In the genomic region with DNA sequence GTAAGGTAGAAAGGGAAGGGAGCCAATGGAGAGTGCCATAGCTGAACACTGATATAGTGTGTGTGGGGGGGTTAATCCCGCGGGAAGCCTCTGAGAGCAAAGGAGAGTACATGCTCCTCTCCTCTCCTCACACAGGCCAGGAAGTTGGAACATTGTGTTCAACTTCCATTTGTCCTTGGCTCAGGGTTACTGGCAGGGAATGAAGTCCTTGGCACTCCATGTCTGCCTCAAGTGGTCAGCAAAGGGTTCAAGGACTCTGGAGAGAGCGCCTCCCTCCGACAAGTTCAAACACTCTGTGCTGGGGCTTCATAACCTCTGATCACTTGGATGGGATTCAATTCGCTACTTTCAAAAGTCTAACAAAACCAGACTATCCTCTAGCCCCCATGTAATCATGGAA, we compare ENCODE assay signal across 21 mouse cellular contexts.
DNase-seq lines count a peak whose midpoint lies in the region; ATAC-seq and TF ChIP-seq lines count a peak whose summit lies in the region.
"Had no signal": no experiment of that assay in that cellular context is flagged by ENCODE, and none has a peak within 500 bp of the region (broad histone marks: within the 10 kb centered on the region; RNA-seq: fewer than 3 reads in every experiment).

No protein-coding gene starts in this region.

- intact Hi-C loops in heart, postnatal 14 days (cut with DNase I): no loop called here

- 75% methylated on average over 5 of the region's 5 CpGs for WGBS in intestine, postnatal 0 days

- no peak overlapping the region for H3K4me2 ChIP-seq in intestine, postnatal 0 days (replicated peaks; ENCODE audit: low read depth)
- H3K4me2 ChIP-seq: embryonic facial prominence, embryonic 15.5 days; forebrain, embryonic 13.5 days; heart, embryonic 15.5 days; hindbrain, embryonic 13.5 days; liver, embryonic 12.5 days; stomach, embryonic 15.5 days had no signal

- H3K9ac ChIP-seq in intestine, postnatal 0 days (ENCODE audit: low read depth, low read length): no peak overlapping the region
- H3K9ac ChIP-seq: embryonic facial prominence, embryonic 15.5 days; forebrain, embryonic 13.5 days; heart, embryonic 15.5 days; hindbrain, embryonic 13.5 days; liver, embryonic 12.5 days; stomach, embryonic 15.5 days had no signal

- H3K4me3 ChIP-seq in intestine, postnatal 0 days (ENCODE audit: low read depth, low read length): no peak overlapping the region
- H3K4me3 ChIP-seq: embryonic facial prominence, embryonic 15.5 days; forebrain, embryonic 13.5 days; heart, embryonic 15.5 days; hindbrain, embryonic 13.5 days; liver, embryonic 12.5 days; stomach, embryonic 15.5 days had no signal

- TF ChIP-seq CTCF in intestine, postnatal 0 days (IDR thresholded peaks at IDR 0.05; ENCODE audit: low read depth): no peak

- no peak overlapping the region for H3K27ac ChIP-seq in intestine, postnatal 0 days (ENCODE audit: low read depth, low read length)
- H3K27ac ChIP-seq: embryonic facial prominence, embryonic 15.5 days; forebrain, embryonic 13.5 days; heart, embryonic 15.5 days; hindbrain, embryonic 13.5 days; liver, embryonic 12.5 days; stomach, embryonic 15.5 days had no signal

- no peak for ATAC-seq in intestine, postnatal 0 days
- no peak for ATAC-seq in erythroblast, adult 5-6 weeks (replicated peaks; ENCODE audit: low FRiP score, poor library complexity, severe bottlenecking)
- ATAC-seq: activated CD4-positive, CD25-positive, alpha-beta regulatory T cell, adult 4 months; liver, embryonic 12.5 days; midbrain, embryonic 16.5 days had no signal

- no peaks in the 10 kb centered on the region for H3K9me3 ChIP-seq in intestine, postnatal 0 days (ENCODE audit: control insufficient read depth)
- H3K9me3 ChIP-seq: embryonic facial prominence, embryonic 15.5 days; forebrain, embryonic 13.5 days; heart, embryonic 15.5 days; hindbrain, embryonic 13.5 days; liver, embryonic 12.5 days; stomach, embryonic 15.5 days had no signal

- H3K36me3 ChIP-seq in intestine, postnatal 0 days (ENCODE audit: control insufficient read depth, insufficient read depth): no peaks in the 10 kb centered on the region
- H3K36me3 ChIP-seq: embryonic facial prominence, embryonic 15.5 days; heart, embryonic 15.5 days; hindbrain, embryonic 13.5 days; liver, embryonic 12.5 days; stomach, embryonic 15.5 days had no signal

- H3K4me1 ChIP-seq in intestine, postnatal 0 days (replicated peaks; ENCODE audit: control insufficient read depth, insufficient read depth, low read length): no peaks in the 10 kb centered on the region
- H3K4me1 ChIP-seq: heart, embryonic 15.5 days; liver, embryonic 12.5 days had no signal

- peak; percentile 55 for DNase-seq in adrenal gland, adult 8-10 months
- DNase-seq in adrenal gland, adult 18-20 months (ENCODE audit: low spot score in 2 of 2): no peak
- peak; percentile 3 to 33 for DNase-seq in heart, adult 9 months (ENCODE audit: low spot score in 2 of 2)
- no peak for DNase-seq in heart, postnatal 14 days
- peak; percentile 53 to 69 for DNase-seq in adrenal gland, postnatal 36 days
- peak; percentile 53 to 70 for DNase-seq in lung, postnatal 4 days
- DNase-seq: cerebellum, adult 9-10 months; kidney, adult 2 months; layer of hippocampus, postnatal 36 days; left cerebral cortex, postnatal 4 days; thymus, postnatal 36 days had no signal

- no peaks in the 10 kb centered on the region for H3K27me3 ChIP-seq in intestine, postnatal 0 days (replicated peaks; ENCODE audit: control insufficient read depth, insufficient read depth, low read length)
- H3K27me3 ChIP-seq: embryonic facial prominence, embryonic 15.5 days; forebrain, embryonic 13.5 days; heart, embryonic 15.5 days; hindbrain, embryonic 13.5 days; liver, embryonic 12.5 days; stomach, embryonic 15.5 days had no signal

Comparison
In these comparisons a context has a peak if more than half of its experiments do, and no peak if none do; other contexts are left out.
1. DNase-seq: peak in adrenal gland, adult 8-10 months (single experiment), heart, adult 9 months (2 of 2), adrenal gland, postnatal 36 days (2 of 2) and lung, postnatal 4 days (2 of 2); none in adrenal gland, adult 18-20 months (0 of 2) and heart, postnatal 14 days (0 of 2).